Mouse (Mus musculus): Measurements from ENCODE around the gene Tnfsf11. TPM values are rescaled to one million over a fixed set of nuclear protein-coding genes. Genes with fewer than 3 reads are reported as not detected.

Tnfsf11 gene
- not detected for polyA plus RNA-seq (2012; fragmentation: generic; extraction: Trizol)

DNA sequence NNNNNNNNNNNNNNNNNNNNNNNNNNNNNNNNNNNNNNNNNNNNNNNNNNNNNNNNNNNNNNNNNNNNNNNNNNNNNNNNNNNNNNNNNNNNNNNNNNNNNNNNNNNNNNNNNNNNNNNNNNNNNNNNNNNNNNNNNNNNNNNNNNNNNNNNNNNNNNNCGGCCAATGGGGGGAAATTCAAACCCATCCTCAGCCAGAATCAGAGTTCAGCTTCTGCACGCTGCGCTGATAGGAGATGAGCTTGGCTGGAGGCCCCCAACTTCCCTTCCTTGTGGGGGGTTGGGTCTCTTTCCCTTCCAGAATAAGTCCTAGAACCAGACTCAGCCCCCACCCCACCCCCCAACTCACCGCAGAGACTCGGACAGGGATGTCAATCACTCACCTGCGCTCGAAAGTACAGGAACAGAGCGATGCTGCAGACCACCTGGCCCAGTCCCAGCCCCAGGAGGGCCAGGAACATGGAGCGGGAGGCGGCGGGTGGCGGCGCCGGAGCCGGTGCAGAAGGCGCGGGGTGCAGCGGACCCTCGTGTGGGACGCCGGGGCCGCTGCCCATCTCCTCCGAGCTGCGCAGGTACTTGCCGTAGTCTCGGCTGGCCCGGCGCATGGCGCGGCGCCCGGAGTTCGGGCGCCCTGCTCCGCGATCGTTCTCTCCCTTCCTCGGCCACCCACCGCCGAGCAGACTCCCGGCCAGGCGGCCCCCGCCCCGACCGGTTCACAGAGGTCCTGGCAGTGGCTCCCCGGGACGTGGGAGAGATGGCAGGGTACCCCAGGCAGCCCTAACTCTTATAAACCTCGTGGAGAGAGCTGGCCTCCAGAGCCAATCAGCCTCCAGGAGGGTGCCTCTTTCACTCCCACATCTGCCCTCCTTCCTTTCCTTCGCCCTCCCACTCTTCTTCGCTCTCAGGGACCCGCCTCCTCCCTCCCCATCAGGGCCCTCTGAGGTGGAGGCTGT, at the start of gene Tnfsf11:
Gene Tnfsf11, minus strand, starts transcription at position 758 of the 952 bp plus-strand sequence.

Other genes starting within 250 kb of the Tnfsf11 start
- not detected for gene Fam216b, start 219.0 kb downstream of the Tnfsf11 start, polyA plus RNA-seq (2012; fragmentation: generic; extraction: Trizol)
- gene Akap11, start 228.8 kb upstream of the Tnfsf11 start, polyA plus RNA-seq (2012; fragmentation: generic; extraction: Trizol), result 1 to 10 TPM in 1 of 2 experiments, under 1 TPM in 1; 0.35 to 3.9 TPM

All from C3H10T1/2 (cell line).